Mouse (Mus musculus) neural tube, embryonic 15.5 days (tissue): Measurements from ENCODE around the gene Btbd10. TPM values are rescaled to one million over a fixed set of nuclear protein-coding genes. Genes with fewer than 3 reads are reported as not detected.
A peak's percentile ranks its signal among the peaks of the same experiment; 100 is the strongest.

Source experiments
- ATAC-seq: fragments of 200-750 bp; cut with Nextera tagmentation; 2 replicates; pipeline ENCODE4 v1.8.0; 2017; ENCODE audit warnings: mild to moderate bottlenecking, moderate TSS enrichment, moderate library complexity; ENCODE audit not compliant: low FRiP score
- H3K27ac ChIP-seq: fragments of 300-500 bp; sonication (generic); replicated peaks from 2 replicates; pipeline ENCODE4 v1.5.1; 2015; ENCODE audit warnings: mild to moderate bottlenecking, inconsistent platforms
- H3K27me3 ChIP-seq: fragments of 300-500 bp; sonication (generic); replicated peaks from 2 replicates; pipeline ENCODE4 v1.6.1; 2015; ENCODE audit warnings: inconsistent platforms
- H3K36me3 ChIP-seq: fragments of 300-500 bp; sonication (generic); 2 replicates; pipeline ENCODE4 v1.6.1; 2015; ENCODE audit warnings: inconsistent platforms
- H3K4me1 ChIP-seq: fragments of 300-500 bp; sonication (generic); 2 replicates; pipeline ENCODE4 v1.6.1; 2015; ENCODE audit warnings: inconsistent platforms
- H3K4me2 ChIP-seq: fragments of 300-500 bp; sonication (generic); 2 replicates; pipeline ENCODE4 v1.6.1; 2015; ENCODE audit warnings: inconsistent platforms, mild to moderate bottlenecking, moderate library complexity
- H3K4me3 ChIP-seq: fragments of 300-500 bp; sonication (generic); replicated peaks from 2 replicates; pipeline ENCODE4 v1.5.1; 2015; ENCODE audit warnings: mild to moderate bottlenecking, inconsistent platforms
- H3K9ac ChIP-seq: fragments of 300-500 bp; sonication (generic); replicated peaks from 2 replicates; pipeline ENCODE4 v1.6.1; 2015; ENCODE audit warnings: mild to moderate bottlenecking, inconsistent platforms
- H3K9me3 ChIP-seq: fragments of 300-500 bp; sonication (generic); replicated peaks from 2 replicates; pipeline ENCODE4 v1.6.1; 2016; ENCODE audit warnings: inconsistent platforms
- WGBS: fragments of 180-500 bp; shearing (Covaris S2); methylation state at CpG from one replicate; pipeline ENCODE4 v1.1.7; 2015; ENCODE audit warnings: mixed read lengths; 5-methylcytosine and 5-hydroxymethylcytosine counted together
- polyA plus RNA-seq: library from polyadenylated mRNA; unstranded; fragments of >200 nt; fragmentation: Nextera tagmentation; extraction: Ambion mirVana; gene quantifications from 2 replicates; pipeline ENCODE4 v1.2.1, GENCODE M21; 2015

Gene Btbd10
- polyA plus RNA-seq, result 67.2 and 74.4 TPM in 2 replicates

DNA sequence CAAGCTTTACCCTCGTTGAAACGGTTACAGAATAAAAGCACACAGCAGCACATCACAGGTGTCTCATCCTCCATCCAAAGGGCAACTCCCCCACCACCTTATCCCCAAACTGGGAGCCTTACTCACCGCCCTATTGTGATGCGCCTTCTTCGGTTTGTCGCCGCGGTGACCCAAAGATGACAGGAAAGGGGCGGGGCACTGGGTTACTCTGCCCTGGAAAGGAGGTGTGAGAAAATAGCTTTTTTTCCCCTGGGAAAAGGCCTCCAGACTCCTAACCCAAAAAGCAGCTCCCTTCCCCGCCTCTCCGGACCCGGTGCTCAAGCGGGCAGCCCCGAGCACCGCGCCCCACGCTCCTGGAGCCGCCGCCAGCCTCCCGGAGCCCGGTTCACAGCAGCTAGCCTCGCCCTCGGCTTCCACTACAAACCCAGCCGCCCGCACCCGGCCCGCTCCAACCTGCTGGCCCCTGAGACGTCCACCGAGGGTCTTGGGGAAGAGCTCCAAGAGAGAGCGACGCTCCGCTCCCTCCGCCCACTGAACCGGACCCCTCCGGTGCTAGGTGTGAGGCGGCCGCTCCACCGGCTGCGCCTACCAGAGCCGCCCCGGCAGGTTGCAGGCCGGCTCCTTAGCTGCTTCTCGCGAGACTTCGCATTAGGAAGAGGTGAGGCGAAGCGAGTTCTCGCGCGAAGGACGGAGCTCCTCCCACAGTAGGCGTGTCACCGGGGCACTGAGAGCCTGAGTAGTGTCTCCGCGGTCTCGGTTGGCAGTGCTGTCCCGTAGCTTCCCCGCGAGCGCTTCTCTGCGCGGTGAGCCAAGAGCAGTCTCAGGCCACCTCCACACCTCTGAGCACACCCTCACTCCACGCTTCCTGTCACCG lies at the start of gene Btbd10:
TSS of gene Btbd10 (minus strand) at position 647 of the 874 bp plus-strand sequence.
- ATAC-seq, result peak; percentile 99
- peak within 1 kb of the TSS; percentile 94 for H3K27ac ChIP-seq
- peak within 1 kb of the TSS; percentile 94 for H3K4me3 ChIP-seq
- peaks cover 18% of the 10 kb centered on the region for H3K4me1 ChIP-seq
- under 1% methylated on average over 61 of the region's 64 CpGs for WGBS
- no peaks in the 10 kb centered on the region for H3K9me3 ChIP-seq
- H3K27me3 ChIP-seq, result no peaks in the 10 kb centered on the region
- peak within 1 kb of the TSS; percentile 73 for H3K4me2 ChIP-seq
- peak within 1 kb of the TSS; percentile 96 for H3K9ac ChIP-seq
- no peaks in the 10 kb centered on the region for H3K36me3 ChIP-seq

DNA sequence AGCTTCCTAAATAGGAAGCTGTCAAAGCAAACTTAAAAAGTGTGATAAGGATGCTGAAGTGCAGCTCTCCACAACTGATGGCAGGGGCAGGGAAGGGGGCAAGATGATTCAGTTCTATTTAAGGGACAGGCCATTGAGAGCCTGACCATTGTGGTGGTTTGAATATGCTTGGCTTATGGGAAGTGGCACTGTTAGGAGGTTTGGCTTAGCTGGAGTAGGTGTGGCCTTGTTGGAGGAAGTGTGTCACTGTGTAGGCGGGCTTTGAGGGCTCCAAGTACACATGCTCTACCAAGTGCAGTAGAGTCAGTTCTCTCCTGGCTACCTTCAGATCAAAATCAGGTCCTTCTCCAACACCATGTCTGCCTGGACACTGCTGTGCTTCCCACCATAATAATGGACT lies 47.3 kb upstream of the Btbd10 start:
- no peaks in the 10 kb centered on the region for H3K4me1 ChIP-seq
- no peak overlapping the region for H3K4me3 ChIP-seq
- H3K27ac ChIP-seq, result no peak overlapping the region
- WGBS, result 100% methylated on average over 1 of the region's 1 CpGs
- no peaks in the 10 kb centered on the region for H3K9me3 ChIP-seq
- H3K9ac ChIP-seq, result no peak overlapping the region
- H3K36me3 ChIP-seq, result no peaks in the 10 kb centered on the region
- no peaks in the 10 kb centered on the region for H3K27me3 ChIP-seq
- no peak overlapping the region for H3K4me2 ChIP-seq
- no peak for ATAC-seq

DNA sequence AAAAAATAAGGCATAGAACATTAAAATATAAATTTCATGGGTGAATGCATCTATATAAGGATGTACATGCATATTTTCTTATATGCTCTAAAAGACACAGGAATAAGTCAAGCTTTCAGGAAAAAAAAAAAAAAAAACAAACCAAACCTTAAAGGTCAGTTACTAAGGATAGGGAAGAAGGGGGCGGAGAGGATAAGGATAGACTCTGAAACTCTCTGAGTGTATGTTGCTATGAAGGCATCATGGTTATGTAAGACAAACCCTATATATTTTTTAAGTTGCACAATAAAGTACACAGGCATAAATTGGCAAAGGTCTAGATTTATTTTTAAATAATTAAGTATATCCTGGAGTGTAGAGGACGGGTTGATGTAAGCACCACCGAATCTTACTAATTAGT lies 46.1 kb upstream of the Btbd10 start:
- H3K4me2 ChIP-seq, result no peak overlapping the region
- no peak for ATAC-seq
- H3K4me3 ChIP-seq, result no peak overlapping the region
- H3K27ac ChIP-seq, result no peak overlapping the region
- H3K27me3 ChIP-seq, result no peaks in the 10 kb centered on the region
- 87% methylated on average over 3 of the region's 3 CpGs for WGBS
- H3K36me3 ChIP-seq, result no peaks in the 10 kb centered on the region
- H3K9me3 ChIP-seq, result no peaks in the 10 kb centered on the region
- no peaks in the 10 kb centered on the region for H3K4me1 ChIP-seq
- no peak overlapping the region for H3K9ac ChIP-seq

DNA sequence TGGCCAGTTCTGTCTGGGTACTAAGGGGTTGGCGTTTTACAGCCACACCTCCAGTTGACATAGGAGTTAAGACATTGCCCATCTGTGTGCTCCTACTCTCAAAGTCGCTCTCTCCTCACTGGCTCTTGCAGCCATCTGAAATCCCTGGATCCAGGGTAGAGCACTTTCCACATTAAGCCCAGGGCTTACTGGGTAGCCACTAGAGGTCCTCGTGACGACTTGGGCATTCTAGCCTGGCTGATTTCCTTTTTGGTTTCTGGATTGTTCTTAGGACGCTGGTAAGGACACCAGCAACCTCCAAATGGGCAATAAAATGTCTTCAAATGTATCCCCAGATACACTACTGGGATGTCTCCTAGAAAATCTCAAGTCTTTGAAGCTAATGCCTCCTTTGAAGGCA lies 39.5 kb upstream of the Btbd10 start:
- Histone ChIP-seq H3K36me3 (no peaks in the 10 kb centered on the region), H3K4me2 (no peak overlapping the region), H3K27ac (no peak overlapping the region), H3K4me3 (no peak overlapping the region), H3K4me1 (no peaks in the 10 kb centered on the region), H3K9me3 (no peaks in the 10 kb centered on the region), H3K27me3 (no peaks in the 10 kb centered on the region), H3K9ac (no peak overlapping the region)
- ATAC-seq, result no peak
- WGBS, result 62% methylated on average over 5 of the region's 5 CpGs

DNA sequence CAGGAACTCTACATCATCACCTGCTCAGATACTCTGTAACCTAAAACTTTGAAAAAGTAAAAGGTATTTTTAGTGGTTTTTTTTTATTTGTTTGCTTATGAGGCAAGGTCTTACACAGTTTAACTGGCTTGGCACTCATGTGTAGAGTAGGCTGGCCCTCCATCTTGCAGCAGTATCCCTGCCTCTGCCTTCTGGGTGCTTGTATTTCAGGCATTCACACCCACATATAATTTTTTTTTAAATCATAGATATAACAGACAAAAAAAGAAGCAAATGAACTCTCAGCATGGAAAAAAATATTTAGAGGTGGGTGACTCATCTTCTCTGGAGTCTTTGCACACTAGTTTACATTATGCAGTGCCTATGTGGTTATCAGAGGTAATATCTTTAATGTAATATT lies 28.9 kb upstream of the Btbd10 start:
- no peak overlapping the region for H3K27ac ChIP-seq
- no peak for ATAC-seq
- no peaks in the 10 kb centered on the region for H3K27me3 ChIP-seq
- H3K9me3 ChIP-seq, result no peaks in the 10 kb centered on the region
- H3K9ac ChIP-seq, result no peak overlapping the region
- no peaks in the 10 kb centered on the region for H3K36me3 ChIP-seq
- no peaks in the 10 kb centered on the region for H3K4me1 ChIP-seq
- H3K4me2 ChIP-seq, result no peak overlapping the region
- no peak overlapping the region for H3K4me3 ChIP-seq

DNA sequence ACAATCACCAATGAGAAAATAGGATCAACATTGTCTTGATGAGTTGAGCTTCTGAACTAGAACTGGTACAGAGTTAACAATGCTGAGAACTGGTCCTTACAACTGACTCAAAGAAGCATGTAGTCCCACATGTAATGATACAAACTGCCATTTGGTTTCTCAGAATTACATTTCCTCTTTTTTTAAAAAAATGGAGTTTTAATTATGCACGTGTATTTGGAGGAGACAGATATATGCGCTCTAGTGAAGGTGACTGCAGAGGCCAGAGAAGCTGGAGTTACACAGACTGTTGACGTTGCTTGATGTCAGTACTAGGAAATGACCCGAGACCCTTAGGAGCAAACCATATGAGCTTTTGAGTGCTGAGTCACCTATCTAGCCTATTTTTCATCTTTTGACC lies 27.5 kb upstream of the Btbd10 start:
- no peaks in the 10 kb centered on the region for H3K27me3 ChIP-seq
- H3K27ac ChIP-seq, result no peak overlapping the region
- no peaks in the 10 kb centered on the region for H3K36me3 ChIP-seq
- no peaks in the 10 kb centered on the region for H3K9me3 ChIP-seq
- no peak overlapping the region for H3K4me3 ChIP-seq
- ATAC-seq, result no peak
- no peaks in the 10 kb centered on the region for H3K4me1 ChIP-seq
- WGBS, result 86% methylated on average over 4 of the region's 4 CpGs
- no peak overlapping the region for H3K9ac ChIP-seq
- H3K4me2 ChIP-seq, result no peak overlapping the region

DNA sequence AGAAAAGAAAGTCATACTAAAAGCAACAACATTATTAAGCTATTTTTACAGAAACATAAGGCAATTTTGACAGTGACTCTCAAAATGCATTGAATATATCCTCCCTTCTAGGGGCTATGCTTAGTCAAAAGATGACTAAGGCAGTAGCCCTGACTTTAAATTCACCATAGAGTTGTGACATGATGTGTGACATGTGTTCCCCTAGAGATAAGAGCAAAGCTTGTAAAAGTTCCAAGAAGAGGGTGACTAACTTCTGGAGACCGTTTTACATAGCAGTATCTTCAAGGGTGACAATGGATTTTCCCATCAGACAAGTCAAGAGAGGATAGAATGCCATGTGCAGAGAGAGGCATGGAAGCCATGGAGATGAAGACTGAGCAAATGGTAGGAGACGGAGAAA lies 22.4 kb upstream of the Btbd10 start:
- 79% methylated on average over 2 of the region's 2 CpGs for WGBS
- Histone ChIP-seq H3K4me2 (no peak overlapping the region), H3K9ac (no peak overlapping the region), H3K4me3 (no peak overlapping the region), H3K4me1 (no peaks in the 10 kb centered on the region), H3K9me3 (no peaks in the 10 kb centered on the region), H3K27ac (no peak overlapping the region), H3K27me3 (no peaks in the 10 kb centered on the region), H3K36me3 (no peaks in the 10 kb centered on the region)
- ATAC-seq, result no peak

DNA sequence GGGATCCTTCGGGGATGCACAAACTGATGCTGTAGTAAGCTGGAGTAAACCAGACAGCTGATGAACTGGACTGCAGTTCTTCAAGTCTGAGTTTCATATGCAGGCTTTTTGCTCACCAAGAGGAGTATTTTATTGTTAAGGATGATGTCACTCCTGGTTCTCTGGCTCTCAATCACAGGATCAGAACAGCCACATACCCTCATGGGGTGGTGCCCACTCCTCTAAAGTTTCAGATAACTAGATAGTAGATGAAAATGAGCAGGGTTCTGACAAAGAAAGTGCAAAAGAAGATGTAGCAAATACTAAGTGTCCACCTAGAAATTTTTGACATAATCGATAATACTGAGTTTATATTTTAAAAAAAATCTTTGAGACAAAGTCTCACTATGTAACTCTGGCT lies 19.3 kb upstream of the Btbd10 start, which contains the start of gene Pth:
TSS of gene Pth (minus strand) at position 101 of the 400 bp plus-strand sequence.
- ATAC-seq, result no peak
- Histone ChIP-seq H3K36me3 (no peaks in the 10 kb centered on the region), H3K4me1 (no peaks in the 10 kb centered on the region), H3K27me3 (no peaks in the 10 kb centered on the region), H3K4me3 (no peak within 1 kb of the TSS), H3K4me2 (no peak within 1 kb of the TSS), H3K27ac (no peak within 1 kb of the TSS), H3K9me3 (no peaks in the 10 kb centered on the region), H3K9ac (no peak within 1 kb of the TSS)
- 89% methylated on average over 2 of the region's 2 CpGs for WGBS

DNA sequence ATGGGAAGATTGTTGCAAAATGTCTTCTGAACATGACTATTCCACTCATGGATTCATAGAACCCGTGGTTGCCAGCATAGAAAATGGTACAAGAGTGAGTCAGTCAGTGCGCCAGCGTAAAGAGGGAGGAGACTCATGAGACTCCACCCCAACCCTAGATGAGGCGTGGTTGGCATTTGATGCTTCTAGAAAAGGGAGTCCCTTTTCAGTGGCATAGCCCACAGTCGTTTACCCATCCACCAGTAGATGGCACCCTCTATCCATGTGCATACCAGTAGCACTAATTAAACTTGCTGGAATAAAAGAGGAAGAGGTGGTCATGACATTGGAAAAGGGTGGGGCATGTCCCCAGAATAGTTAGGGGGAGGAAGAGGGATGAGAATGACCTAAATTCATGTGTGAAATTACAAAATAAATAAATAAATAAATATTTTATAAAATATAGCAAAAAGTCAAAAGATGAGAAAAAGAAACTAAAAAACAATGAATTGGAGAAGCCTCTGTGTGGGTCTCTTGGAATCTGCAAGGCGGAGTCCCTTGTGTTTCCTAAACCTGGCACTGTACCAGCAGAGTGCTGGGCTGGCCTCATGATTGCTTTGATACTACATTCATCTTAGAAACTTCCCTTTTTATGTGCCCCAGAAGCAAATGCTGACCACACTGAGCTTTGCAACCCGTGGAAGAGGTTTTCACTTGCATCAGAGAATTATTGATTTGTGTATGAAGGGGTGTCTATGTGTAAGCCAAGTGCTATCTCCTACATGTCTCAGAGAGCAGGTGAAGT lies 8.9 kb upstream of the Btbd10 start:
- Histone ChIP-seq H3K4me1 (no peaks in the 10 kb centered on the region), H3K36me3 (no peaks in the 10 kb centered on the region), H3K27me3 (no peaks in the 10 kb centered on the region), H3K9ac (no peak overlapping the region), H3K4me3 (no peak overlapping the region), H3K27ac (no peak overlapping the region), H3K9me3 (no peaks in the 10 kb centered on the region), H3K4me2 (no peak overlapping the region)
- WGBS, result 27% methylated on average over 7 of the region's 7 CpGs
- peak; percentile 76 for ATAC-seq

DNA sequence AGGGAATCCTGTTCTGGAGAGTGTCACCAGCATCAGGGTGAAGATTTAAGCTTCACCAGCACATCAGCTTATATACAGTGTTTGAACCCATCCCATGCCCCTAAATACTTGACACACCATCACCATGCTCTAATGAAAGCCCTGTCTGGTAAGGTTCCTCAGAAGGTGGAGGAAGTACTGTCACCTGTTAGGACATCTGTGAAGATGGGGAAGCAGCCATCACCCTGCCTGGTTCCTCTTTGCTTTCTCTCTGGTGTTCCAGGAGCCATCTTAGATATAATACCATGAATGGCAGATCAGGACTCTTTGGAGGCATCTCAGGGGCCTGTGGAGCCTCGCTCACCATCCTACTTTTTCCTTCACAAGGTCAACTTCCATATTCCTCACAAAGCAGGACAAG lies 3.5 kb upstream of the Btbd10 start:
- 84% methylated on average over 1 of the region's 1 CpGs for WGBS

DNA sequence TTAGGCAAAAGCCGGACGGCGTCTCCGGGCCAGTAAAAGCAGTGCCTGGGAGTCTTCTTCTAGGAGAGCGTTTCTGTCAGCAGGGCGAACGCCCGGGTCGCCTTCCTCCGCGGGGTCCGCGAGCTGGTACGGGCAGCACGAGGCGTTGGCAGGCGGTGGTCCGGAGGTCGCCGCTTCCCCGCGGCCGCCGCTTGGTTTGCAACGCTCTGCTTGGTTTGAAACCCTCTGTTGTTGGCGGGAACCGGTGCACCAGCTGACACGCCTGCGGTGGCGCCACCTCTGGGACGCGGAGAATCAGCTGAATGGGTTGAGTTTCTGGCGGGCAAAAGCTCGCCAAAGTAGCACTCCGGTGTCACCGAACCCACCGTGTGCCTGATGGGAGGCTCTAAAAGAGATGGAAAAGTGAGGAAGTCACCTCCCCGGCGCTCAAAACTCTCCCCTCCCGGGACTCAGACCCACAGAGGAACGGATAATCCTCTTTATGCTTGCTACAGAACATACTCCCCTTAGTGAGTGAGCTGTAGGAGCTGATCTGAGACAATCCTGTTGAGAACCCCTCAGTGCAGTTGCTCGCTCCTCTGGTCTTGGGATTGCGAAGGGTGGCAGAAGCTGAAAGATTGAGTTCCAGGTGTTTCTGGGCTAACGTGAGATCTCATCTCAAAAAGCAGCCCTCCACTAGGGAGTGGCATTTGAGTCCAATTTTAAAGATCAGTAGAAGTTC lies 588 bp upstream of the Btbd10 start:
- no peaks in the 10 kb centered on the region for H3K36me3 ChIP-seq

More for the DNA sequence above, 3.5 kb upstream of the Btbd10 start:
- Histone ChIP-seq H3K4me3 (no peak overlapping the region), H3K9ac (no peak overlapping the region), H3K27ac (no peak overlapping the region), H3K4me2 (no peak overlapping the region), H3K36me3 (no peaks in the 10 kb centered on the region), H3K27me3 (no peaks in the 10 kb centered on the region), H3K4me1 (peaks cover 14% of the 10 kb centered on the region), H3K9me3 (no peaks in the 10 kb centered on the region)
- no peak for ATAC-seq

More for the DNA sequence above, 588 bp upstream of the Btbd10 start:
- no peaks in the 10 kb centered on the region for H3K9me3 ChIP-seq
- peak overlapping the region; percentile 96 for H3K9ac ChIP-seq
- WGBS, result 1% methylated on average over 44 of the region's 44 CpGs
- peaks cover 18% of the 10 kb centered on the region for H3K4me1 ChIP-seq
- peak overlapping the region; percentile 94 for H3K27ac ChIP-seq
- H3K4me3 ChIP-seq, result peak overlapping the region; percentile 94
- peak; percentile 82 for ATAC-seq
- H3K27me3 ChIP-seq, result no peaks in the 10 kb centered on the region
- H3K4me2 ChIP-seq, result peak overlapping the region; percentile 73
